Mouse (Mus musculus) lung, adult 2 months (tissue): ENCODE data around the gene Tmem229b.

Experiments
- CTCF ChIP-seq: fragments of 200-500 bp; IDR thresholded peaks from 2 replicates; pipeline ENCODE4 v1.5.1; 2011; ENCODE audit warnings: mild to moderate bottlenecking, low read length, control low read depth; ENCODE audit not compliant: insufficient read depth
- POLR2A ChIP-seq: fragments of 200-500 bp; IDR thresholded peaks from 2 replicates; pipeline ENCODE4 v1.6.1; 2011; ENCODE audit warnings: low read depth, mild to moderate bottlenecking, control low read depth, low read length, borderline replicate concordance; ENCODE audit errors: extremely low read depth

GRCm38 (mm10) chr12:78942931-78943330, 64.5 kb downstream of the Tmem229b start:
- TF ChIP-seq POLR2A (no peak), CTCF (no peak)
